Mouse (Mus musculus): Measurements from ENCODE around the gene Dctpp1.

DNA sequence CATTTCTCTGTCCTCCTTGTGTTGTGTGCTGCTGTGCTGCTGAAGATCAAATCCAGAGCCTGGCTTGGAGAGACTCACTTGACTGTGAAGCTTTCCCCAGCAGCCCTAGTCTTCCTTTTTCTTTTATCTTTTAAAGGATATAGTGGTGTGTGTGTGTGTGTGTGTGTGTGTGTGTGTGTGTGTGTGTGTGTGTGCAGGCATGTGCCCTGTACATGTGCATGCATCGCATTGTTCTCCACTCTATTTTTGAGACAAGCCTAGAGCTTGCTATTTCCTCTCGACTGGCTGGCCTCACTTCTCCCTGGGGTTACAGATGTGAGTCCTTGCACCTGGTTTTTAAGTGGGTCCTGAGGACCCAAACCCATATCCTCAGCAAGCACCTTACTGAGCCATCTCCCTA is 21.7 kb upstream of the Dctpp1 start:
- TF ChIP-seq POLR2A (IDR thresholded peaks at IDR 0.05; ENCODE audit: borderline replicate concordance, extremely low read depth, insufficient read depth, insufficient read length, poor library complexity, severe bottlenecking) (no peak), CTCF (IDR thresholded peaks at IDR 0.05; ENCODE audit: borderline replicate concordance, extremely low read depth, insufficient read depth, insufficient read length) (no peak)

Data from brain, embryonic 14.5 days (tissue).